Comparison of ENCODE assay signal across 8 mouse cellular contexts in genomic region chr6:93757353-93758087, GRCm38 (mm10).
DNase-seq lines count a peak whose midpoint lies in the region; ATAC-seq lines count a peak whose summit lies in the region.

No protein-coding gene starts in this region.

- H3K4me1 ChIP-seq in hindbrain, embryonic 13.5 days (replicated peaks) = peaks cover 8% of the 10 kb centered on the region
- no peaks in the 10 kb centered on the region for H3K4me1 ChIP-seq in lung, embryonic 16.5 days (replicated peaks; ENCODE audit: control insufficient read depth, insufficient read depth, low read length)

- H3K27me3 ChIP-seq in hindbrain, embryonic 13.5 days = no peaks in the 10 kb centered on the region
- H3K27me3 ChIP-seq in lung, embryonic 16.5 days (ENCODE audit: control insufficient read depth, insufficient read depth, low read depth, low read length) = no peaks in the 10 kb centered on the region

- no peak overlapping the region for H3K9ac ChIP-seq in hindbrain, embryonic 13.5 days
- H3K9ac ChIP-seq in lung, embryonic 16.5 days (ENCODE audit: low read length) = no peak overlapping the region

- no peak overlapping the region for H3K4me2 ChIP-seq in hindbrain, embryonic 13.5 days
- H3K4me2 ChIP-seq in lung, embryonic 16.5 days (ENCODE audit: low read depth, low read length) = no peak overlapping the region

- 28% methylated on average over 11 of the region's 11 CpGs for WGBS in hindbrain, embryonic 13.5 days
- 30% methylated on average over 11 of the region's 11 CpGs for WGBS in lung, embryonic 16.5 days

- no peak overlapping the region for H3K4me3 ChIP-seq in hindbrain, embryonic 13.5 days
- H3K4me3 ChIP-seq in lung, embryonic 16.5 days (ENCODE audit: low read length) = no peak overlapping the region

- no peaks in the 10 kb centered on the region for H3K9me3 ChIP-seq in hindbrain, embryonic 13.5 days
- H3K9me3 ChIP-seq in lung, embryonic 16.5 days (ENCODE audit: control insufficient read depth, low read length) = no peaks in the 10 kb centered on the region

- peak; percentile 97 for ATAC-seq in hindbrain, embryonic 13.5 days (ENCODE audit: low FRiP score)
- peak; percentile 96 for ATAC-seq in lung, embryonic 16.5 days (ENCODE audit: low read depth)

- H3K36me3 ChIP-seq in hindbrain, embryonic 13.5 days = peaks cover 21% of the 10 kb centered on the region
- no peaks in the 10 kb centered on the region for H3K36me3 ChIP-seq in lung, embryonic 16.5 days (ENCODE audit: control insufficient read depth, insufficient read depth, low read length)

- peak; percentile 84 for DNase-seq in WW6 (ENCODE audit: low read depth, low spot score)
- peak; percentile 83 to 88 for DNase-seq in cerebellum, postnatal 25 days
- DNase-seq in frontal cortex, postnatal 36 days (ENCODE audit: low spot score in 2 of 2) = peak; percentile 79 to 91
- DNase-seq in layer of hippocampus, postnatal 14 days (ENCODE audit: low spot score in 2 of 2) = peak; percentile 80 to 89
- peak; percentile 84 for DNase-seq in retina, postnatal 1 day
- peak; percentile 48 for DNase-seq in urinary bladder, postnatal 25 days (ENCODE audit: low spot score)

- H3K27ac ChIP-seq in hindbrain, embryonic 13.5 days = peak overlapping the region; percentile 55
- H3K27ac ChIP-seq in lung, embryonic 16.5 days (ENCODE audit: low read length) = peak overlapping the region; percentile 20; the same call in 1 of the 2 replicates
